Mouse (Mus musculus): ENCODE results near the gene Spsb4.

DNA sequence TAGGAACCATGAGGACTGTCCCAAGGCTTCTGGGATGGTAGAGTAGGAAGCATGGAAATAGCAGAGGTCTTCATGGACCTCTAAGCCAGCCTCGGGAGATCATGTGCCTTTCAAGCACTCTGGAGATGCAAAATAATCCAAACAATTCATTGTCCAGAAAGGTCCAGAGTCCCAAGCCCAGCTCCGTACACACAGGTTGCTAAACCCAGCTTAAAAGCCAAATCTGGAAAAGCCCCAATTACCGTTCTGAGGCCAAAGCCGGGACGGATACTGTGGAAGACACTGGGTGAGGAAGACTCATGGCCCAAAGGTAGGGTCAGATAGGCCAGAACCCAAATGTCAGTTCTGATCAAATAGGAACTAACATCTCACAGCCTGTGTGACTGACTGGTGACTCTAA is 36.8 kb downstream of the Spsb4 start:
- TF ChIP-seq CTCF (IDR thresholded peaks at IDR 0.05; ENCODE audit: low read depth): no peak
- TF ChIP-seq EP300 (optimal IDR thresholded peaks at IDR 0.05): no peak
